Mouse (Mus musculus): ENCODE data around the gene Wdr46. TPM values are rescaled to one million over a fixed set of nuclear protein-coding genes. Genes with fewer than 3 reads are reported as not detected.
"Not testable (repeated sequence)": the region's sequence is repeated elsewhere in the genome, so short reads cannot be mapped to it uniquely, and the experiment has no call there.

The Wdr46 gene
- total RNA-seq (2022): 10 to 100 TPM; 13.2 to 17.4 (median 14.9) TPM

DNA sequence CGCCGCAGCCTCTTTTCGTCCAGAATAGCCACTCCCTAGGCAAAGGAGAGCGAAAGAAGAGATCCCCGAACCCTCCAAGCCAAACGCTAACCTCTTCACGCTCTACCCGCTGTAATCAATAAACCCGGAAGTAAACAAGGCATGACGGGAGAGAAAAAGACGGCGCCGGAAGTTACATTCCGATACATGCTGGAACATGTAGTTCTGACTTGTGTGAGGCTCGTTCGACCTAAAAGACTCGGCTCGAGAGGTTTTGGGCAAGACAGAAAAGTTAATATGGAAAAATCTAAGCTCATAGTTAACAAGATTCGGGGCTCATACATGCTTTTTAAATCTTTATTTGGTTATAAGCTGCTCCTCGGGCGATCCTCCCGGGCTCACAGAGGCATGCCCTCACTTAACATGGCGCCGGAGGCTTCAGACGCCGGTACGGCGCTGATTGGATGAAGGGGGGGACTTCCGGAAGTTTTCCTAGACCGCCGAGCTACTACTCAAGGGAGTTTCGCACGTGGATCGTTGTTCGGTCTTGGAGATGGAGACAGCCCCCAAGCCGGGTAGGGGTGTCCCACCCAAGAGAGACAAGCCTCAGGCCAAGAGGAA, at the start of gene Wdr46, which contains the start of gene Pfdn6:
Gene Wdr46 (plus strand): TSS at position 455 of the 600 bp plus-strand sequence.
Gene Pfdn6 (minus strand): TSS at position 138 of the 600 bp plus-strand sequence.
- peak; percentile 84 to 86 for DNase-seq (ENCODE audit: low spot score in 2 of 2)

DNA sequence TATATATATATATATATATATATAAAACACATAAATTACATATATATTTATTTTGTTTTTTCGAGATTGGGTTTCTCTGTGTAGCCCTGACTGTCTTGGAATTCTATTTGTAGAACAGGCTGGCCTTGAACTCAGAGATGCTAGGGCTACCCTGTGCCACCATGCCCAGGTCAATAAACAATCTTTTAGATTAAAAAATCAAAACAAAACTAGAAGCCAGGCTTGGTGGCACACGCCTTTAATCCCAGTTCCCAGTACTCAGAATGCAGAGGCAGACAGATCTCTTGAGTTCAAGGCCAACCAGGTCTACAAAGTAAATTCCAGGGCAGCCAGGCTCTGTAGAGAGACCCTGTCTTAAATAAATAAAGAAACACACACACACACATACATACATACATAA, 49.1 kb upstream of the Wdr46 start:
- no peak for DNase-seq (ENCODE audit: low spot score in 2 of 2)

DNA sequence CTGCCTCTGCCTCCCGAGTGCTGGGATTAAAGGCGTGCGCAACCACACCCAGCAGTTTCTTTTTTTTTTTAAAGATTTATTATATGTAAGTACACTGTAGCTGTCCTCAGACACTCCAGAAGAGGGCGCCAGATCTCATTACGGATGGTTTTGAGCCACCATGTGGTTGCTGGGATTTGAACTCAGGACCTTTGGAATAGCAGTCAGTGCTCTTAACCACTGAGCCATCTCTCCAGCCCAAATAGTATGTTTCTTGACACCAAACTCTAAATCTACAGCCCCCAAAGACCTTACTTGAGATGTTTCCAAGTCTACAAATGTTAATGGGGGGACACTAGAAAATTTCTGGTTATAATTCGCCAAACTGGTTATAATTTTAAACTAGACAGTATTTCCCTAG, 48.6 kb upstream of the Wdr46 start:
- not testable (repeated sequence) for DNase-seq (ENCODE audit: low spot score in 2 of 2)

DNA sequence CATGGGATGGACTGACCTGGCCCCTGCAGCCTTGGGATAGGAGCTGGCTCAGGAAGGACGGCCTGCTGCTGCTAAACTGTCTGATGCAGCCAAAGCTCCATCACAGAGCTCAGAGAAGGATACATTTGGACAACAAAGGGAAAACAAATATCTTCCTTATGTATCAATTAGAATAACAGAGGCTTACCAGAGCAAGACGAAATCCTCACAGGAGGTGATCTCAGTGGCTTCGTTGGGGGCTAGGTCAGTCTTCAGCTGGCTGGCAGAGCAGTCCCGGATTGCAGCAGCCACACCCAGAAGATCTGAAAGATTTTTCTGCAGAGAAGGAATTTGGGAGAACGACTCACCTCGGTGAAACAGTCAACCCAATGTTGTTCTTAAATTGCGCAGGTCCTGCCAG, 48.0 kb upstream of the Wdr46 start:
- DNase-seq (ENCODE audit: low spot score in 2 of 2): no peak

DNA sequence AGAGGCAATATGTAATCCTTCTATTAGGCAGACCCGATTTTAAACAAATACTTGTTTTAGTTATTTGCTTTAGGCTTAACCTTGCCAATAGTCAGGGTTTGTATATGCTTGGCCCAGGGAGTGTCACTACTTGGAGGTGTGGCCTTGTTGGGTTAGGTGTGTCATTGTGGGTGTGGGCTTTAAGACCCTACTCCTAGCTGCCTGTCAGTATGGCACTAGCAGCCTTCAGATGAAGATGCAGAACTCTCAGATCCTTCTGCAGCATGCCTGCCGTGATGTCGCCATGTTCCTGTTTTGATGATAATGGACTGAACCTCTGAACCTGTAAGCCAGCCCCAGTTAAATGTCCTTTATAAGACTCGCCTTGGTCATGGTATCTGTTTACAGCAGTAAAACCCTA, 47.4 kb upstream of the Wdr46 start:
- not testable (repeated sequence) for DNase-seq (ENCODE audit: low spot score in 2 of 2)

DNA sequence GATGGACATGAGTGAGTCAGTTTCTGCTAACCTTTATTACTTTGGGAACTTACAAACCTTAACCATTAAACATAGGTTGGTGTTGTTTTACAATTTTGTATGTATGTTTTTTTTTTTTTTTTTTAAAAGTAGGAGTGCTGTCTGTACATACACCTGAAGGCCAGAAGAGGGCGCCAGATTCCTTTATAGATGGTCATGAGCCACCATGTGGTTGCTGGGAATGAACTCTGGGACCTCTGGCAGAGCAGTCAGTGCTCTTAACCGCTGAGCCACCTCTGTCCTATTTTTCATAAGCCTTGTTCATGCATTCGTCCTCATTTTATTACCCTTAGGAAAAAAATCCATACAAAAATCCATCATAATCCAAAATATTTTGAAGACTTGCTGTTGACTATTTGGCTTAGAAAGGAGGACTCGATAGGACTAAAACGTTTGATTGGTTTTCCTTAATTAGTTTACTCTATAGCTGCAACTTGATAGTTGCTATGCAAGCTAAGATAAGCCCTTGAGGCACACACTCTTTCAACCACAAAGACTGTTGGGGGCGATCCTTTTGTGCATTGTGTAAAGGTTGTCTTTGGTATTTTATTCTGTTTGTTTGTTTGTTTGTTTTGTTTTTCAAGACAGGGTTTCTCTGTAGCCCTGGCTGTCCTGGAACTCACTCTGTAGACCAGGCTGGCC, 43.2 kb upstream of the Wdr46 start:
- no peak for DNase-seq (ENCODE audit: low spot score in 2 of 2)

DNA sequence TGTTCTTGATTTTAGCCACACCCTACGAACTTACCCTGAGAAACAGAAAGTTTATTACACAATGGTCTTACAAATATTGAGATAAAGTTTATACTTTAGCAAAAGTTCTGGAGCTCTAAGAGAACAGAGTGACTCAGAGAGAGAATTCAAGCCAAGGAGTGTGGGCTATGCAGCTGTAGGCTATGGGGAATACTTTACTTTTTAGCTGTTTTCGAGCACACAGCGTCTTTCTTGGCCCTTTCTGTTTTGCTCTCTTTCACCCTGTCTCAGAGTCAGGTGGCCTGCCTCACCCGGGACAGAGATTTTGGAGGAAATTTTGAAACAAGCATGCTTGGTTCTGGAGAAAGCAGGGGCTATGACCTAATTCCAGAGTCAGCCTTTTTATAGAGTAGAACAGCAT, 42.3 kb upstream of the Wdr46 start:
- not testable (repeated sequence) for DNase-seq (ENCODE audit: low spot score in 2 of 2)

DNA sequence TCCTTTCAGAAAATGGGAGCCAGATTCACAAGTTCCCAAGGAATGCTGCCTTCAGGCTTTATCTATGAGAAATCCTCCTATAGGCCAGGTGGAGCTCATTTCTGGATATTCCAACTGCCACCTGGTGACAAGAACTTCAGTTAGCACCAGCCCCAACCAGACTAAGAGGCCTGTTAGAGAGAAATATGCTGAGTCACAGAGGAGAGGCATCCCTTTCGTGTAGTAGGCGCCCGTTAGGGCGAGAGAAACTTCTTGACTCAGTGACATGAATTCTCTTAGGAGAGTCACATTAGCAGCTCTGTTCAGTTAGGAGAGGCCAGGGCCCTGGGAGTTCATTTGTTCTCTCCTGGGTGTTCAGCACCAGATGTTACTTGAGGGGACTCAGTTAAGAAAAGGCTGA, 40.8 kb upstream of the Wdr46 start:
- DNase-seq (ENCODE audit: low spot score in 2 of 2): no peak

DNA sequence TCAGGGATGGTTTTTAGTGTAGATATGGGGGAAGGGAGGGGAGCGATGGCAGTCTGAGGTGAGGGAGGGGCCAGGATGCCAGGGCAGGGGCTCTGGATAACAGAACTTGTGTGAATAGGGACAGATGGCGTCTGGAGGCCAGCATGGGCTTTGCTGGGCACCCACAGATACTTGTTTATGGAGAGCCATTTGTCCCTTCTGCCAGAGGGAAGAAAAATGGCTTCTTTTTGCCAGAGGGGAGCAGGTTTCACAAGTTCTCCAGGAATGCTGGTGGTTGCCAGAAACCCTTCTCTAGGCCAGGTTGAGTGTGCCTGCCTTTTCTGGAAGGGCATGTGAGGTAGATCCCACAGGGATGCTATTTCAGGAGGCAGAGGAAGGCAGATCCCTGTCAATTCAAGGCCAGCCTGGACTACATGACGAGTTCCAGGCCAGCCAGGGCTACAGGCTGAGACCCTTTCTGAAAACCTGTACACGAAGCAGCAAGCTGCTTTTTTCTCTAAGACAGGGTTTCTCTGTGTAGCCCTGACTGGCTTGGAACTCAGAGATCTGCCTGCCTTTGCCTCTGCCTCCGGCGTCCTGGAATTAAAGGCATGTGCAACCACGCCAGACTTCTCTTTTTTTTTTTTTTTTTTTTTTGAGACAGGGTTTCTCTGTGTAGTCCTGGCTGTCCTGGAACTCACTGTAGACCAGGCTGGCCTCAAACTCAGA, 40.0 kb upstream of the Wdr46 start:
- no peak for DNase-seq (ENCODE audit: low spot score in 2 of 2)

DNA sequence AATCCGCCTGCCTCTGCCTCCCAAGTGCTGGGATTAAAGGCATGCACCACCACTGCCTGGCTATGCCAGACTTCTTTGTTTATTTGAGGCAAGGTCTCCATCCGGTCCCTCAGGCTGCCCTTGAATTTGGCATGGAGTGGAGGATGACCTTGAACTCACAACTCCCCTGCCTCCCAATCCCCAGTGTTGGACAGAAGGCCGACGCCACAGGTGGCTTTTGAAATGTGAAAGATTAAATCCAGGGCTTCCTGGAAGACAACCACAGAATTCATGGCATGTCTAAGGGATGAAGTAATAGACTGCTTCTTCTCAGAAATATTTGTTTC, 39.5 kb upstream of the Wdr46 start:
- DNase-seq (ENCODE audit: low spot score in 2 of 2): no peak

DNA sequence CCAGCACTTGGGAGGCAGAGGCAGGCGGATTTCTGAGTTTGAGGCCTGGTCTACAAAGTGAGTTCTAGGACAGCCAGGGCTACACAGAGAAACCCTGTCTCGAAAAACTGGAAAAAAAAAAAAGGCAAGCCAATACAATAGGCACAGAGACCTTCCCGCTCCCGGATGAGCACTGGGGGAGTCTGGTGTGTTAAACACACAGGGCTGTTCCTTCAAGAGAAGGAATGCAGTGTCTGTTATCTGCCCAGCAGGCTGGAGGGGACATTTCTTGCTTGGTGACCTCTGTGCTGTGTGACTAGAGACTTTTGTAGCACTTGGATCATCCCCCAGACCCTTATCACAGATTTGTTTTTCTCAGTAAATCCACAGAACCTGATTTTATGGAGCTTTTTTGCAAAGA, 38.8 kb upstream of the Wdr46 start:
- DNase-seq (ENCODE audit: low spot score in 2 of 2): no peak

DNA sequence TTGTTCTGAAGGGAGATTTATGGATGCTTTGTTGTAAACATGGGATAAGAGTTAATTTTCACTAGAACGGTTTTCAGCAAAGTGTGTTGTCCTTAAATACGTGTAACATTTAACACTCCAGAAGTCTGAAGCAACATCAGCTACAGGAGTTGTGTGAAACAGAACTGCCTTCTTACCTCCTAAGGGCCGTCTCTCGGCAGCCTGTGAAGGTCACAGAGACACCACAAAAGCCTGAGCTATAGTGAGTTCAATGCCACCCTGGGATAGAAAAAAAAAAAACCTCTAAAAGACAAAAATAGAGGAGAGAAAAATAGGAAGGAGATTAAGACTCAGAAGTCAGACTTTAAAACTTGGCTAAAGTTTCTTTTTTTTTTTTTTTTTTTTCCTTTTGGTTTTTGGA, 38.4 kb upstream of the Wdr46 start:
- no peak for DNase-seq (ENCODE audit: low spot score in 2 of 2)

DNA sequence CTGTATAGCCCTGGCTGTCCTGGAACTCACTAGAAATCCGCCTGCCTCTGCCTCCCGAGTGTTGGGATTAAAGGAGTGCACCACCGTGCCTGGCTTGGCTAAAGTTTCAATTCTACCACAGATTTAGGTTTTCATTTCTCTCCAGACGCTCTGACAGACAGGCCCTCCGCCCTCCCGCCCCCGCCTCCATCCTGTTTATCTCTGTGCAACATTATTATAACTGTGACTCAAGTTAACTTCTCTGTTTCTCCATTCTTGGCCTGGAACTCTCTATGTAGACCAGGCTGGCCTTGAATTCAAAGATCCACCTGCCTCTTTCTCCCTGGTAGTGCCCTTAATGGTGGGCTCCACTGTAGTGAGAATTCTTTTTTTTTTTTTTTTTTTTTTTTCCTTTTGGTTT, 38.0 kb upstream of the Wdr46 start:
- no peak for DNase-seq (ENCODE audit: low spot score in 2 of 2)

DNA sequence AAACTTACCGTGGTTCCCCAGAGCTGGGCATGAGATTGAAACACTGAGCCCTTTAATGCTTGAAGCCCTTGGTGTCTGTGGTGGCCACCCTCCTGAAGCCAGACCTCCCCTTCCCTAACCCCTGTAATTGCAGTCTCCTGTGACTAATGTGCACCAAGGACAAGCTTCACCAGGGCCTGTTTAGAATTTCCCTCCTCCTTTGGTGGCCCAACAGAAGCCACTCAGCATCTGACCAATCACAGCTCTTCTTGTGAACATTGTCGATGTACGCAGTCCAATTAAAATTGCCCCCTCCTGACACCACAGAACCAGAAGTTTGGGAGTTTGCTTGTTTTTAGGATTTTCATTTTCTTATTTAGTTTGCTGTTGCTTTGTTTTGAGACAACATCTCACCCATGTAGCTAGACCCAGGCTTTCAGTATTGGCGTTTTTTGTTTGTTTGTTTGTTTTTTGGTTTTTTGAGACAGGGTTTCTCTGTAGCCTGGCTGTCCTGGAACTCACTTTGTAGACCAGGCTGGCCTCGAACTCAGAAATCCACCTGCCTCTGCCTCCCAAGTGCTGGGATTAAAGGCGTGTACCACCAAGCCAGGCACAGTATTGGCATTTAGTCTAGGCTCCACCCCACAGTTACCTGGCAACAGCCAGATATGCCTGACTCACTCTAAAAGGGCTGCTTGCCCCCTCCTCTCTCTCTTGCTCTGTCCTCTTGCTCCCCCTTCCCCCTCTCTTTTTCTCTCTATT, 36.4 kb upstream of the Wdr46 start:
- DNase-seq (ENCODE audit: low spot score in 2 of 2): not testable (repeated sequence)

DNA sequence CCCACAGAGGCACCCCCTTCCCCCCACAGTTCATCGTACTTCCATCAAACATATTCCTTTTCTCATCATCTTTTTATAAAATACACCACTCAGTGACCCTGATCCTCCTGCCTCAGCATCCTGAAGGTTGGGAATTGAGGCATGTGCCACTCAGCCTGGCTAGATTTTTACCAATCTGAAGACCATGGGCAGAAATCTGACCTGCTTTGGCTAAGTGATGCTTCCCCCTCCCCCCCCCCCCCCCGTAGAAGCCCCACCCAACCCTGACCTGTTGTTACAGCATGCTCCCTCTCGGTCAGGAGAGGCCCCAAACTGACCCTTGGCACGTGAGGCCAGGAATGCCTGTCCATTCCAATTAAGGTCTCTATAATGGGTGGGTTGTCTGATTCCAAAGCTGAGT, 35.6 kb upstream of the Wdr46 start, which contains the start of gene Platr17:
Gene Platr17 (plus strand): TSS at position 301 of the 400 bp plus-strand sequence.
- not testable (repeated sequence) for DNase-seq (ENCODE audit: low spot score in 2 of 2)

DNA sequence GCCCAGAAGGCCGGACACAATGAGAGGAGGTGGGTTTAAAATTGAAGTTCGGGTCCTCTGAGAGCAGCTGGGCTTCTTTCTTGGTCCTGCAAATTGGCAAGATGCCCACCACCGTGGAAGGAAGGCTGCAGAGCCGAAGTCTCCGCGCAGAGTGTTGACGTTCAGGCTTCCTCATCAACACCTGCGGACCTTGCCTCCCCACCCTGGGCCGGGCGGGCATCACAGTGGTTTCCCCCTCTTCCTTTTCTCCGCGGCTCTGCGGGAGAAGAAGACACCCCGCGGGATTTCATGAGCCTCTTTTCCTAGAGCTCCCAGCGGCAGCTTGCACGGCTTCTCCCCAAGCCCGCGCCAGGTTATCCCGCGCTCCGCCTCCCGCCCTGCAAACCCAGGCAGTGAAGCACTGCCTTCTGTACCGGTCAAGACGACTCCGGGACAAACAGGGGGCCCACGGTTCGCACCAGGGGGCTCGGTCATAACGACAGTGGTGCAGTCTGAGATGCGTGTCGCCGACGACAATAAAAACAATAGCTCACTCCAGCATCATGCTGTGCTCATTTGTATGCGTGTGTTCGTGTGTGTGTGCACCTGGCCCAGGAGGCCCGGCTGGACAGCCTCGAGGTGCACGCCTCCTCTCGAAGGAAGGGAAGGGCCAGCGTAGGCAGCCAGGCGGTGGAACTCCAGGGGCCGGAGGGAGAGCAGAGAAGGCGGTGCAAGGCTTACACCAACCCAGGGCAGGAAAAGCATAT, 32.0 kb upstream of the Wdr46 start:
- no peak for DNase-seq (ENCODE audit: low spot score in 2 of 2)

DNA sequence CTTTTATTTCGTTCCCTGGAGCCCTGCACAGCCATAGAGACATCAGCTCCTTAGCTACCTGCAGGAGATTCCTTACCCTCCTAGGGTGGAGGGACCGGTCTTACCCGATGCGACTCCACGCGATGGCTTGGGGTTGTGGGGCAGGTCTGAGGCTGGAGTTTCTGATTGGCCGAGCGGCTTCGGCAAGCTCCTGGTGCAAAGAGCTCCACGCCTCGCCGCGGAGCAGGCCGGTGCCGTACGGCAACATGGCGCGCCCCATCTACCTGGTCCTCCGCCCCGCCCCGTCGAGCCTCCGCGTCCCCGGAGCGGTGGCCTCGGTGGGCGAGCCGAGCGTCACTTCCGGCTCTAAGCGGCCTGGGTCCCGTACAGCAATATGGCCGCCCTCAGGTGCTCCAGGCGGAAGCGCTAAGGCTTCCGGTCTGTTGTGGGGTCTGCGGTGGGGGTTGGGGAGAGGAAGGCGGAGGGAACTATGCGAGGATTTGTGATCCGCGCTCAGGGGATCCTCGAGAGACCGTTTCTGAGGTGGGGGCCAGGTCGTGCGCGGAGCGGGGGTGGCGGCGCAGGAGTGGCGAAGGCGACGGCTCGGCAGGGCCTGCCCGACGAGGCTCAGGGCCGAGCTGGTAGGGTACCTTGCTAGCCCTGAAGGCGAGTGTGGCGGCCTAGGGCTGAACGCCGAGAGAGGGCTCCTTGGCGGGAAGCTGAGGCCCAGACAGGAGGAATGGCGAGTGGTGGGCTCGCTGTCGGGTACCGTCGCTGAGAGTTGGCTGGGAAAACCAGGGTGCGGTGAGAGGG, 31.2 kb upstream of the Wdr46 start, which contains the start of gene Daxx:
Gene Daxx (plus strand): TSS at position 338 of the 792 bp plus-strand sequence.
- peak; percentile 97 to 98 for DNase-seq (ENCODE audit: low spot score in 2 of 2)

DNA sequence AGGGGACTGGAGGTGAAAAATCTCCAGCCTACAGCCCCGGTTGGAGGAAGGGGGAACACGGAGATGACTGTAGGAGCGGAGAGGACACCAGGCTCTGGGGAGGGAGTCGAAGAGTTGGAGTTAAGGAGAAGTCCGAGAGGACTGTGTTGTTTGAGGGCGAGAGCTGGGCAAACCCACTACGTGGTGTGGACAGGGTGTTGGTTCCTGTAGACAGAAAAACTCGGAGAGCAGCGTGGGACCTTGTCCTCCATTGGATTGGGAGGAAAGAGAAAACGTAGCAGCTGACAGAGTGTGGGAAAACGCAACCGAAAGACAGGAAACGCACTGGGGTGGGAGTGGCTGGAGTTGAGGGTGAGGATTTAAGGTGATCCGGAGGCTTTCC, 30.6 kb upstream of the Wdr46 start:
- DNase-seq (ENCODE audit: low spot score in 2 of 2): no peak

DNA sequence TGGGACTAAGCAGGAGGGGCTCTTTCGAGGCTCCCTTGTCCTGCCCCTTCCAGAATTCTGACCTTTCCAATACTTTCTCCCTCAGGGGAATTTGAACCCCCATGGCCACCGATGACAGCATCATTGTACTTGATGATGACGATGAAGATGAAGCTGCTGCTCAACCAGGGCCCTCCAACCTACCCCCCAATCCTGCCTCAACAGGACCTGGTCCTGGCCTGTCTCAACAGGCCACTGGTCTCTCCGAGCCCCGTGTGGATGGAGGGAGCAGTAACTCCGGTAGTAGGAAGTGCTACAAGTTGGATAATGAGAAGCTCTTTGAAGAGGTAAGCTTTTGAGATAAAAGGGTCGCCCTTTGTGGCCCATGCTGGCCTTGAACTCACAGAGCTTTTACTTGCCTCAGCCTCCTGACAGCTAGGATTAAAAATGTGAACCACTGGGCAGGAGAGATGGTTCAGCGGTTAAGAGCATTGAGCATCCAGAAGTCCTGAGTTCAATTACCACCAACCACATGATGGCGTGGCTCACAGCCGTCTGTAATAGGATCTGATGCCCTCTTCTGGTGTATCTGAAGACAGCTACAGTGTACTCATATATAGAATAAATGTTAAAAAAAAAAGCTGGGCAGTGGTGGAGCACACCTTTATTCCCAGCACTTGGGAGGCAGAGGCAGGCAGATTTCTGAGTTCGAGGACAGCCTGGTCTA, 30.0 kb upstream of the Wdr46 start:
- no peak for DNase-seq (ENCODE audit: low spot score in 2 of 2)

Data from layer of hippocampus, adult 8-10 months (tissue).